Mouse (Mus musculus): ENCODE results near the gene Frs3.

The Frs3 gene

GRCm38 (mm10) chr17:47693671-47694441 lies 5.0 kb downstream of the Frs3 start:
- DNase-seq (ENCODE audit: low spot score), result no peak

- DNase-seq (ENCODE audit: low spot score), result no peak
Observed at GRCm38 (mm10) chr17:47694442-47694502, 5.4 kb downstream of the Frs3 start, which contains the start of gene Gm21981. Gm21981 (minus strand) TSS chr17:47694455.

- peak; percentile 95 for DNase-seq (ENCODE audit: low spot score)
Observed at GRCm38 (mm10) chr17:47694503-47695336, 5.9 kb downstream of the Frs3 start, which contains the start of gene Prickle4. Prickle4 (minus strand) TSS chr17:47694736.

GRCm38 (mm10) chr17:47695337-47695710 lies 6.5 kb downstream of the Frs3 start:
- DNase-seq (ENCODE audit: low spot score), result no peak

- DNase-seq (ENCODE audit: low spot score), result no peak
Observed at GRCm38 (mm10) chr17:47698156-47698555, 9.3 kb downstream of the Frs3 start.

- DNase-seq (ENCODE audit: low spot score), result no peak
Observed at GRCm38 (mm10) chr17:47699055-47699454, 10.2 kb downstream of the Frs3 start.

GRCm38 (mm10) chr17:47701793-47702192 lies 13.0 kb downstream of the Frs3 start:
- DNase-seq (ENCODE audit: low spot score), result no peak

GRCm38 (mm10) chr17:47702548-47703345 lies 13.9 kb downstream of the Frs3 start:
- DNase-seq (ENCODE audit: low spot score), result no peak

- no peak for DNase-seq (ENCODE audit: low spot score)
Observed at GRCm38 (mm10) chr17:47703556-47703955, 14.7 kb downstream of the Frs3 start.

- DNase-seq (ENCODE audit: low spot score), result no peak
Observed at GRCm38 (mm10) chr17:47704692-47705091, 15.9 kb downstream of the Frs3 start.

GRCm38 (mm10) chr17:47706196-47706595 lies 17.4 kb downstream of the Frs3 start:
- no peak for DNase-seq (ENCODE audit: low spot score)

- DNase-seq (ENCODE audit: low spot score), result no peak
Observed at GRCm38 (mm10) chr17:47707961-47708360, 19.1 kb downstream of the Frs3 start.

- DNase-seq (ENCODE audit: low spot score), result no peak
Observed at GRCm38 (mm10) chr17:47708972-47709371, 20.1 kb downstream of the Frs3 start.

GRCm38 (mm10) chr17:47710036-47710435 lies 21.2 kb downstream of the Frs3 start:
- no peak for DNase-seq (ENCODE audit: low spot score)

- no peak for DNase-seq (ENCODE audit: low spot score)
Observed at GRCm38 (mm10) chr17:47711883-47712282, 23.1 kb downstream of the Frs3 start.

GRCm38 (mm10) chr17:47712889-47713571 lies 24.2 kb downstream of the Frs3 start:
- no peak for DNase-seq (ENCODE audit: low spot score)

GRCm38 (mm10) chr17:47715037-47715436 lies 26.2 kb downstream of the Frs3 start:
- no peak for DNase-seq (ENCODE audit: low spot score)

- no peak for DNase-seq (ENCODE audit: low spot score)
Observed at GRCm38 (mm10) chr17:47721183-47721582, 32.4 kb downstream of the Frs3 start.

- no peak for DNase-seq (ENCODE audit: low spot score)
Observed at GRCm38 (mm10) chr17:47726566-47726965, 37.7 kb downstream of the Frs3 start, which contains the start of gene Pgc. Pgc (plus strand) TSS chr17:47726842.

- DNase-seq (ENCODE audit: low spot score), result no peak
Observed at GRCm38 (mm10) chr17:47730633-47731575, 42.1 kb downstream of the Frs3 start.

- DNase-seq (ENCODE audit: low spot score), result no peak
Observed at GRCm38 (mm10) chr17:47735553-47736100, 46.8 kb downstream of the Frs3 start.

Measured in ovary, adult 18-20 months (tissue).